Mouse (Mus musculus): ENCODE measurements around the gene Gm42674. TPM values are rescaled to one million over a fixed set of nuclear protein-coding genes. Genes with fewer than 3 reads are reported as not detected.

The Gm42674 gene
- polyA plus RNA-seq, 1 experiment from 2014 or later: not detected

GRCm38 (mm10) chr3:90597736-90598135 is 4.0 kb upstream of the Gm42674 start:
- no peaks in the 10 kb centered on the region for H3K9me3 ChIP-seq (ENCODE audit: low read depth, low read length)
- H3K36me3 ChIP-seq (ENCODE audit: insufficient read depth): no peaks in the 10 kb centered on the region
- no peak overlapping the region for H3K9ac ChIP-seq
- DNase-seq (no peak), ATAC-seq (ENCODE audit: insufficient read depth) (no peak)
- WGBS: 24% methylated on average over 6 of the region's 6 CpGs
- H3K27ac ChIP-seq (ENCODE audit: low read depth): no peak overlapping the region
- no peaks in the 10 kb centered on the region for H3K4me1 ChIP-seq (ENCODE audit: insufficient read depth)
- no peaks in the 10 kb centered on the region for H3K27me3 ChIP-seq (ENCODE audit: insufficient read depth, low read length)
- no peak for TF ChIP-seq CTCF (IDR thresholded peaks at IDR 0.05; ENCODE audit: low read depth)
- no peak overlapping the region for H3K4me2 ChIP-seq
- H3K4me3 ChIP-seq (ENCODE audit: low read depth, low read length): no peak overlapping the region

- H3K36me3 ChIP-seq (ENCODE audit: insufficient read depth): no peaks in the 10 kb centered on the region
- no peak overlapping the region for H3K4me2 ChIP-seq
- no peak for TF ChIP-seq CTCF (IDR thresholded peaks at IDR 0.05; ENCODE audit: low read depth)
- no peak overlapping the region for H3K4me3 ChIP-seq (ENCODE audit: low read depth, low read length)
- H3K9ac ChIP-seq: no peak overlapping the region
- ATAC-seq (ENCODE audit: insufficient read depth) (no peak), DNase-seq (no peak)
- no peaks in the 10 kb centered on the region for H3K9me3 ChIP-seq (ENCODE audit: low read depth, low read length)
- no peaks in the 10 kb centered on the region for H3K27me3 ChIP-seq (ENCODE audit: insufficient read depth, low read length)
- 77% methylated on average over 4 of the region's 4 CpGs for WGBS
- H3K4me1 ChIP-seq (ENCODE audit: insufficient read depth): 0 out of 2 replicates have a peak, but pooled peaks cover under 1% of the 10 kb centered on the region
- H3K27ac ChIP-seq (ENCODE audit: low read depth): no peak overlapping the region
Observed at GRCm38 (mm10) chr3:90598212-90598611, 3.5 kb upstream of the Gm42674 start.

GRCm38 (mm10) chr3:90599401-90599800 is 2.3 kb upstream of the Gm42674 start:
- no peak for DNase-seq
- TF ChIP-seq CTCF (IDR thresholded peaks at IDR 0.05; ENCODE audit: low read depth): no peak
- Histone ChIP-seq H3K27ac (ENCODE audit: low read depth) (no peak overlapping the region), H3K4me2 (no peak overlapping the region), H3K27me3 (ENCODE audit: insufficient read depth, low read length) (no peaks in the 10 kb centered on the region), H3K9me3 (ENCODE audit: low read depth, low read length) (no peaks in the 10 kb centered on the region), H3K4me1 (ENCODE audit: insufficient read depth) (peaks cover 9% of the 10 kb centered on the region), H3K9ac (no peak overlapping the region), H3K4me3 (ENCODE audit: low read depth, low read length) (no peak overlapping the region), H3K36me3 (ENCODE audit: insufficient read depth) (no peaks in the 10 kb centered on the region)
- ATAC-seq (ENCODE audit: insufficient read depth): no peak
- WGBS: 53% methylated on average over 3 of the region's 3 CpGs

GRCm38 (mm10) chr3:90600036-90600435 is 1.7 kb upstream of the Gm42674 start:
- WGBS: 76% methylated on average over 6 of the region's 6 CpGs
- Histone ChIP-seq H3K4me2 (no peak overlapping the region), H3K27ac (ENCODE audit: low read depth) (no peak overlapping the region), H3K9ac (no peak overlapping the region), H3K4me3 (ENCODE audit: low read depth, low read length) (no peak overlapping the region), H3K36me3 (ENCODE audit: insufficient read depth) (no peaks in the 10 kb centered on the region), H3K27me3 (ENCODE audit: insufficient read depth, low read length) (no peaks in the 10 kb centered on the region), H3K4me1 (ENCODE audit: insufficient read depth) (peaks cover 16% of the 10 kb centered on the region), H3K9me3 (ENCODE audit: low read depth, low read length) (no peaks in the 10 kb centered on the region)
- no peak for TF ChIP-seq CTCF (IDR thresholded peaks at IDR 0.05; ENCODE audit: low read depth)
- DNase-seq: no peak
- ATAC-seq (ENCODE audit: insufficient read depth): no peak

- Histone ChIP-seq H3K27ac (ENCODE audit: low read depth) (no peak overlapping the region), H3K9me3 (ENCODE audit: low read depth, low read length) (no peaks in the 10 kb centered on the region), H3K27me3 (ENCODE audit: insufficient read depth, low read length) (no peaks in the 10 kb centered on the region), H3K4me2 (no peak overlapping the region), H3K4me1 (ENCODE audit: insufficient read depth) (peaks cover 17% of the 10 kb centered on the region), H3K4me3 (ENCODE audit: low read depth, low read length) (no peak overlapping the region), H3K36me3 (ENCODE audit: insufficient read depth) (no peaks in the 10 kb centered on the region), H3K9ac (no peak overlapping the region)
- DNase-seq (no peak), ATAC-seq (ENCODE audit: insufficient read depth) (no peak)
- 71% methylated on average over 8 of the region's 8 CpGs for WGBS
- no peak for TF ChIP-seq CTCF (IDR thresholded peaks at IDR 0.05; ENCODE audit: low read depth)
Observed at GRCm38 (mm10) chr3:90600458-90601195, 1.1 kb upstream of the Gm42674 start.

- Histone ChIP-seq H3K4me1 (ENCODE audit: insufficient read depth) (peaks cover 22% of the 10 kb centered on the region), H3K9ac (no peak within 1 kb of the TSS), H3K27me3 (ENCODE audit: insufficient read depth, low read length) (no peaks in the 10 kb centered on the region), H3K9me3 (ENCODE audit: low read depth, low read length) (no peaks in the 10 kb centered on the region), H3K4me3 (ENCODE audit: low read depth, low read length) (no peak within 1 kb of the TSS), H3K4me2 (no peak within 1 kb of the TSS), H3K27ac (ENCODE audit: low read depth) (peak within 1 kb of the TSS; percentile 58), H3K36me3 (ENCODE audit: insufficient read depth) (no peaks in the 10 kb centered on the region)
- TF ChIP-seq CTCF (IDR thresholded peaks at IDR 0.05; ENCODE audit: low read depth): no peak
- ATAC-seq (ENCODE audit: insufficient read depth) (peak; percentile 22; the same call in 1 of the 2 replicates), DNase-seq (peak; percentile 23)
- 39% methylated on average over 3 of the region's 3 CpGs for WGBS
Observed at GRCm38 (mm10) chr3:90603623-90604022, 1.9 kb downstream of the Gm42674 start, which contains the start of gene S100a4. Gene S100a4, plus strand, starts transcription at chr3:90603771.

GRCm38 (mm10) chr3:90604416-90604815 is 2.7 kb downstream of the Gm42674 start:
- no peak for TF ChIP-seq CTCF (IDR thresholded peaks at IDR 0.05; ENCODE audit: low read depth)
- H3K4me1 ChIP-seq (ENCODE audit: insufficient read depth): peaks cover 22% of the 10 kb centered on the region
- 22% methylated on average over 4 of the region's 4 CpGs for WGBS
- H3K36me3 ChIP-seq (ENCODE audit: insufficient read depth): no peaks in the 10 kb centered on the region
- H3K4me2 ChIP-seq: no peak overlapping the region
- ATAC-seq (ENCODE audit: insufficient read depth) (peak; percentile 90), DNase-seq (peak; percentile 92)
- H3K27ac ChIP-seq (ENCODE audit: low read depth): peak overlapping the region; percentile 58
- no peak overlapping the region for H3K9ac ChIP-seq
- H3K4me3 ChIP-seq (ENCODE audit: low read depth, low read length): no peak overlapping the region
- H3K9me3 ChIP-seq (ENCODE audit: low read depth, low read length): no peaks in the 10 kb centered on the region
- H3K27me3 ChIP-seq (ENCODE audit: insufficient read depth, low read length): no peaks in the 10 kb centered on the region

Data from lung, embryonic 14.5 days (tissue).